Mouse (Mus musculus): ENCODE measurements around the gene Setdb1. TPM values are rescaled to one million over a fixed set of nuclear protein-coding genes. Genes with fewer than 3 reads are reported as not detected.

The Setdb1 gene
- polyA plus RNA-seq, 1 experiment from 2014 or later: 12.2 TPM

- WGBS (ENCODE audit: insufficient replicate concordance): under 1% methylated on average over 53 of the region's 53 CpGs
- Histone ChIP-seq H3K27me3 (ENCODE audit: control insufficient read depth, insufficient read depth, low read depth, low read length) (no peaks in the 10 kb centered on the region), H3K9ac (ENCODE audit: low read depth, low read length) (peak within 1 kb of the TSS; percentile 95), H3K4me2 (ENCODE audit: low read depth, low read length) (peak within 1 kb of the TSS; percentile 90), H3K4me3 (ENCODE audit: low read depth, low read length) (peak within 1 kb of the TSS; percentile 83), H3K36me3 (ENCODE audit: control insufficient read depth, insufficient read depth) (no peaks in the 10 kb centered on the region), H3K27ac (ENCODE audit: low read length) (peak within 1 kb of the TSS; percentile 90), H3K4me1 (ENCODE audit: control insufficient read depth, low read depth, low read length) (peaks cover 62% of the 10 kb centered on the region), H3K9me3 (replicated peaks; ENCODE audit: control insufficient read depth, low read length) (no peaks in the 10 kb centered on the region)
- peak; percentile 86 for ATAC-seq (ENCODE audit: low read depth)
Observed at GRCm38 (mm10) chr3:95281216-95282126, 75.5 kb downstream of the Setdb1 start, which contains the start of the genes Mindy1 and Prune1. TSS of gene Mindy1 (plus strand) at chr3:95281345. TSS of gene Prune1 (minus strand) at chr3:95282076.

- H3K36me3 ChIP-seq (ENCODE audit: control insufficient read depth, insufficient read depth): no peaks in the 10 kb centered on the region
- H3K27me3 ChIP-seq (ENCODE audit: control insufficient read depth, insufficient read depth, low read depth, low read length): no peaks in the 10 kb centered on the region
- H3K4me2 ChIP-seq (ENCODE audit: low read depth, low read length): peak overlapping the region; percentile 90
- no peak for ATAC-seq (ENCODE audit: low read depth)
- H3K27ac ChIP-seq (ENCODE audit: low read length): peak overlapping the region; percentile 90
- peaks cover 58% of the 10 kb centered on the region for H3K4me1 ChIP-seq (ENCODE audit: control insufficient read depth, low read depth, low read length)
- 8% methylated on average over 8 of the region's 8 CpGs for WGBS (ENCODE audit: insufficient replicate concordance)
- H3K9ac ChIP-seq (ENCODE audit: low read depth, low read length): peak overlapping the region; percentile 92
- no peaks in the 10 kb centered on the region for H3K9me3 ChIP-seq (replicated peaks; ENCODE audit: control insufficient read depth, low read length)
- peak overlapping the region; percentile 81 for H3K4me3 ChIP-seq (ENCODE audit: low read depth, low read length)
Observed at GRCm38 (mm10) chr3:95280747-95281146, 76.3 kb downstream of the Setdb1 start.

GRCm38 (mm10) chr3:95277149-95277551 lies 79.9 kb downstream of the Setdb1 start:
- ATAC-seq (ENCODE audit: low read depth): no peak

GRCm38 (mm10) chr3:95276428-95276934 lies 80.5 kb downstream of the Setdb1 start:
- Histone ChIP-seq H3K9me3 (replicated peaks; ENCODE audit: control insufficient read depth, low read length) (no peaks in the 10 kb centered on the region), H3K27me3 (ENCODE audit: control insufficient read depth, insufficient read depth, low read depth, low read length) (no peaks in the 10 kb centered on the region), H3K27ac (ENCODE audit: low read length) (peak overlapping the region; percentile 3), H3K4me3 (ENCODE audit: low read depth, low read length) (no peak overlapping the region), H3K4me1 (ENCODE audit: control insufficient read depth, low read depth, low read length) (peaks cover 50% of the 10 kb centered on the region), H3K9ac (ENCODE audit: low read depth, low read length) (no peak overlapping the region), H3K4me2 (ENCODE audit: low read depth, low read length) (no peak overlapping the region), H3K36me3 (ENCODE audit: control insufficient read depth, insufficient read depth) (no peaks in the 10 kb centered on the region)
- WGBS (ENCODE audit: insufficient replicate concordance): 42% methylated on average over 5 of the region's 5 CpGs
- ATAC-seq (ENCODE audit: low read depth): no peak

More at GRCm38 (mm10) chr3:95277149-95277551, 79.9 kb downstream of the Setdb1 start:
- no peaks in the 10 kb centered on the region for H3K36me3 ChIP-seq (ENCODE audit: control insufficient read depth, insufficient read depth)
- peaks cover 50% of the 10 kb centered on the region for H3K4me1 ChIP-seq (ENCODE audit: control insufficient read depth, low read depth, low read length)
- 79% methylated on average over 1 of the region's 1 CpGs for WGBS (ENCODE audit: insufficient replicate concordance)
- H3K9me3 ChIP-seq (replicated peaks; ENCODE audit: control insufficient read depth, low read length): no peaks in the 10 kb centered on the region
- no peaks in the 10 kb centered on the region for H3K27me3 ChIP-seq (ENCODE audit: control insufficient read depth, insufficient read depth, low read depth, low read length)
- H3K27ac ChIP-seq (ENCODE audit: low read length): peak overlapping the region; percentile 3
- H3K4me2 ChIP-seq (ENCODE audit: low read depth, low read length): no peak overlapping the region
- no peak overlapping the region for H3K4me3 ChIP-seq (ENCODE audit: low read depth, low read length)
- no peak overlapping the region for H3K9ac ChIP-seq (ENCODE audit: low read depth, low read length)

- no peak for ATAC-seq (ENCODE audit: low read depth)
- Histone ChIP-seq H3K36me3 (ENCODE audit: control insufficient read depth, insufficient read depth) (no peaks in the 10 kb centered on the region), H3K4me2 (ENCODE audit: low read depth, low read length) (no peak overlapping the region), H3K4me3 (ENCODE audit: low read depth, low read length) (no peak overlapping the region), H3K27me3 (ENCODE audit: control insufficient read depth, insufficient read depth, low read depth, low read length) (no peaks in the 10 kb centered on the region), H3K27ac (ENCODE audit: low read length) (no peak overlapping the region), H3K9me3 (replicated peaks; ENCODE audit: control insufficient read depth, low read length) (no peaks in the 10 kb centered on the region), H3K9ac (ENCODE audit: low read depth, low read length) (no peak overlapping the region), H3K4me1 (ENCODE audit: control insufficient read depth, low read depth, low read length) (peaks cover 40% of the 10 kb centered on the region)
- 51% methylated on average over 6 of the region's 6 CpGs for WGBS (ENCODE audit: insufficient replicate concordance)
Observed at GRCm38 (mm10) chr3:95275161-95275560, 81.8 kb downstream of the Setdb1 start.

GRCm38 (mm10) chr3:95274453-95274852 lies 82.5 kb downstream of the Setdb1 start:
- Histone ChIP-seq H3K4me3 (ENCODE audit: low read depth, low read length) (no peak overlapping the region), H3K4me2 (ENCODE audit: low read depth, low read length) (no peak overlapping the region), H3K36me3 (ENCODE audit: control insufficient read depth, insufficient read depth) (no peaks in the 10 kb centered on the region), H3K9ac (ENCODE audit: low read depth, low read length) (no peak overlapping the region), H3K27ac (ENCODE audit: low read length) (no peak overlapping the region), H3K4me1 (ENCODE audit: control insufficient read depth, low read depth, low read length) (peaks cover 35% of the 10 kb centered on the region), H3K9me3 (replicated peaks; ENCODE audit: control insufficient read depth, low read length) (no peaks in the 10 kb centered on the region), H3K27me3 (ENCODE audit: control insufficient read depth, insufficient read depth, low read depth, low read length) (no peaks in the 10 kb centered on the region)
- no peak for ATAC-seq (ENCODE audit: low read depth)
- WGBS (ENCODE audit: insufficient replicate concordance): 83% methylated on average over 4 of the region's 4 CpGs

Other genes with a start within 250 kb of the Setdb1 start
- gene Vps72, start 246.2 kb downstream of the Setdb1 start, polyA plus RNA-seq (2015; fragmentation: Nextera tagmentation; extraction: Ambion mirVana): 29.6 and 33.4 TPM in 2 replicates
- gene Tmod4, start 232.7 kb downstream of the Setdb1 start, polyA plus RNA-seq (2015; fragmentation: Nextera tagmentation; extraction: Ambion mirVana): 0.83 and 1.2 TPM in 2 replicates
- gene Scnm1, start 223.2 kb downstream of the Setdb1 start, polyA plus RNA-seq (2015; fragmentation: Nextera tagmentation; extraction: Ambion mirVana): 24.7 and 25.5 TPM in 2 replicates
- 7.5 and 7.8 TPM in 2 replicates for gene Lysmd1, start 223.1 kb downstream of the Setdb1 start, polyA plus RNA-seq (2015; fragmentation: Nextera tagmentation; extraction: Ambion mirVana)
- 9.3 and 9.6 TPM in 2 replicates for gene Tnfaip8l2, start 214.8 kb downstream of the Setdb1 start, polyA plus RNA-seq (2015; fragmentation: Nextera tagmentation; extraction: Ambion mirVana)
- 0.19 and 0.20 TPM in 2 replicates for gene Sema6c, start 196.7 kb downstream of the Setdb1 start, polyA plus RNA-seq (2015; fragmentation: Nextera tagmentation; extraction: Ambion mirVana)
- gene Gabpb2, start 139.3 kb downstream of the Setdb1 start, polyA plus RNA-seq (2015; fragmentation: Nextera tagmentation; extraction: Ambion mirVana): 6.6 and 7.0 TPM in 2 replicates
- 36.4 and 37.3 TPM in 2 replicates for gene Cdc42se1, start 128.5 kb downstream of the Setdb1 start, polyA plus RNA-seq (2015; fragmentation: Nextera tagmentation; extraction: Ambion mirVana)
- gene Mllt11, start 125.0 kb downstream of the Setdb1 start, polyA plus RNA-seq (2015; fragmentation: Nextera tagmentation; extraction: Ambion mirVana): 1.8 and 2.0 TPM in 2 replicates
- 0.07 TPM in 2 replicates for gene Gm128, start 115.6 kb downstream of the Setdb1 start, polyA plus RNA-seq (2015; fragmentation: Nextera tagmentation; extraction: Ambion mirVana)
- not detected in 2 replicates for gene Bnipl, start 106.0 kb downstream of the Setdb1 start, polyA plus RNA-seq (2015; fragmentation: Nextera tagmentation; extraction: Ambion mirVana)
- 21.5 and 23.2 TPM in 2 replicates for gene Mindy1, start 75.9 kb downstream of the Setdb1 start, polyA plus RNA-seq (2015; fragmentation: Nextera tagmentation; extraction: Ambion mirVana)
- gene Prune1, start 75.1 kb downstream of the Setdb1 start, polyA plus RNA-seq (2015; fragmentation: Nextera tagmentation; extraction: Ambion mirVana): 8.8 and 9.5 TPM in 2 replicates
- gene Anxa9, start 50.0 kb downstream of the Setdb1 start, polyA plus RNA-seq (2015; fragmentation: Nextera tagmentation; extraction: Ambion mirVana): 2.2 and 2.5 TPM in 2 replicates
- gene Cers2, start 42.4 kb downstream of the Setdb1 start, polyA plus RNA-seq (2015; fragmentation: Nextera tagmentation; extraction: Ambion mirVana): 111 and 117 TPM in 2 replicates
- gene 4930558C23Rik, start 45.6 kb upstream of the Setdb1 start, polyA plus RNA-seq (2015; fragmentation: Nextera tagmentation; extraction: Ambion mirVana): not detected in 2 replicates
- gene Arnt, start 77.2 kb upstream of the Setdb1 start, polyA plus RNA-seq (2015; fragmentation: Nextera tagmentation; extraction: Ambion mirVana): 16.7 and 16.9 TPM in 2 replicates
- 1.0 and 1.3 TPM in 2 replicates for gene Ctsk, start 142.1 kb upstream of the Setdb1 start, polyA plus RNA-seq (2015; fragmentation: Nextera tagmentation; extraction: Ambion mirVana)
- 38.4 and 38.5 TPM in 2 replicates for gene Ctss, start 169.6 kb upstream of the Setdb1 start, polyA plus RNA-seq (2015; fragmentation: Nextera tagmentation; extraction: Ambion mirVana)
- not detected in 2 replicates for gene Hormad1, start 202.5 kb upstream of the Setdb1 start, polyA plus RNA-seq (2015; fragmentation: Nextera tagmentation; extraction: Ambion mirVana)
- gene Golph3l, start 231.7 kb upstream of the Setdb1 start, polyA plus RNA-seq (2015; fragmentation: Nextera tagmentation; extraction: Ambion mirVana): 31.4 and 33.2 TPM in 2 replicates

Measured in liver, embryonic 16.5 days (tissue).